Mouse (Mus musculus) lung, embryonic 16.5 days (tissue): ENCODE measurements around the gene Mtmr14. TPM values are rescaled to one million over a fixed set of nuclear protein-coding genes. Genes with fewer than 3 reads are reported as not detected.
A peak's percentile ranks its signal among the peaks of the same experiment; 100 is the strongest.

Experiments
- ATAC-seq: fragments of 200-750 bp; cut with Nextera tagmentation; 2 replicates; pipeline ENCODE4 v1.8.0; 2017; ENCODE audit warnings: low read depth, mild to moderate bottlenecking, moderate library complexity
- H3K27ac ChIP-seq: fragments of 300-500 bp; sonication (generic); 2 replicates; pipeline ENCODE4 v1.5.1; 2014; ENCODE audit warnings: mild to moderate bottlenecking, control low read depth, low read length
- H3K27me3 ChIP-seq: fragments of 300-500 bp; sonication (generic); 2 replicates; pipeline ENCODE4 v1.6.1; 2014; ENCODE audit warnings: low read depth, low read length, mixed read lengths; ENCODE audit not compliant: control insufficient read depth, insufficient read depth
- H3K36me3 ChIP-seq: fragments of 300-500 bp; sonication (generic); 2 replicates; pipeline ENCODE4 v1.6.1; 2014; ENCODE audit warnings: low read length; ENCODE audit not compliant: control insufficient read depth, insufficient read depth
- H3K4me1 ChIP-seq: fragments of 300-500 bp; sonication (generic); replicated peaks from 2 replicates; pipeline ENCODE4 v1.6.1; 2014; ENCODE audit warnings: low read length, mixed read lengths; ENCODE audit not compliant: control insufficient read depth, insufficient read depth
- H3K4me2 ChIP-seq: fragments of 300-500 bp; sonication (generic); 2 replicates; pipeline ENCODE4 v1.6.1; 2014; ENCODE audit warnings: low read depth, low read length, control low read depth
- H3K4me3 ChIP-seq: fragments of 300-500 bp; sonication (generic); 2 replicates; pipeline ENCODE4 v1.5.1; 2014; ENCODE audit warnings: mild to moderate bottlenecking, low read length, control low read depth
- H3K9ac ChIP-seq: fragments of 300-500 bp; sonication (generic); 2 replicates; pipeline ENCODE4 v1.6.1; 2014; ENCODE audit warnings: low read length, control low read depth
- H3K9me3 ChIP-seq: fragments of 300-500 bp; sonication (generic); 2 replicates; pipeline ENCODE4 v1.6.1; 2016; ENCODE audit warnings: low read length; ENCODE audit not compliant: control insufficient read depth
- WGBS: fragments of 180-500 bp; shearing (Covaris S2); extraction: QIAGEN DNeasy Blood & Tissue Kit; methylation state at CpG from one replicate; pipeline ENCODE4 v1.1.7; 2014; 5-methylcytosine and 5-hydroxymethylcytosine counted together
- polyA plus RNA-seq: library from polyadenylated mRNA; unstranded; fragments of >200 nt; fragmentation: Nextera tagmentation; extraction: Ambion mirVana; gene quantifications from 2 replicates; pipeline ENCODE4 v1.2.1, GENCODE M21; 2015

Gene Mtmr14
- polyA plus RNA-seq, 1 experiment from 2014 or later, result 36.5 TPM

- no peak overlapping the region for H3K4me3 ChIP-seq
- peaks cover 43% of the 10 kb centered on the region for H3K36me3 ChIP-seq
- H3K4me1 ChIP-seq, result no peaks in the 10 kb centered on the region
- H3K9me3 ChIP-seq, result no peaks in the 10 kb centered on the region
- WGBS, result 80% methylated on average over 7 of the region's 7 CpGs
- H3K27me3 ChIP-seq, result no peaks in the 10 kb centered on the region
- H3K9ac ChIP-seq, result no peak overlapping the region
- H3K27ac ChIP-seq, result no peak overlapping the region
- H3K4me2 ChIP-seq, result no peak overlapping the region
- ATAC-seq, result no peak
Observed at GRCm38 (mm10) chr6:113266996-113267655, 29.5 kb downstream of the Mtmr14 start.

- Histone ChIP-seq H3K27ac (no peak overlapping the region), H3K4me3 (no peak overlapping the region), H3K36me3 (peaks cover 38% of the 10 kb centered on the region), H3K27me3 (no peaks in the 10 kb centered on the region), H3K9me3 (no peaks in the 10 kb centered on the region), H3K4me2 (no peak overlapping the region), H3K9ac (no peak overlapping the region), H3K4me1 (no peaks in the 10 kb centered on the region)
- whole genome bisulfite sequencing, result 97% methylated on average over 1 of the region's 1 CpGs
- no peak for ATAC-seq
Observed at GRCm38 (mm10) chr6:113267988-113268387, 30.3 kb downstream of the Mtmr14 start.

- peaks cover 30% of the 10 kb centered on the region for H3K36me3 ChIP-seq
- 79% methylated on average over 3 of the region's 3 CpGs for WGBS
- H3K4me3 ChIP-seq, result no peak overlapping the region
- H3K9me3 ChIP-seq, result no peaks in the 10 kb centered on the region
- no peak for ATAC-seq
- H3K4me2 ChIP-seq, result no peak overlapping the region
- no peaks in the 10 kb centered on the region for H3K4me1 ChIP-seq
- H3K27ac ChIP-seq, result no peak overlapping the region
- H3K9ac ChIP-seq, result no peak overlapping the region
- H3K27me3 ChIP-seq, result no peaks in the 10 kb centered on the region
Observed at GRCm38 (mm10) chr6:113272365-113272764, 34.7 kb downstream of the Mtmr14 start.

- no peak for ATAC-seq
- Histone ChIP-seq H3K4me3 (no peak overlapping the region), H3K27me3 (peaks cover 4% of the 10 kb centered on the region), H3K27ac (no peak overlapping the region), H3K36me3 (peaks cover 11% of the 10 kb centered on the region), H3K9me3 (no peaks in the 10 kb centered on the region), H3K9ac (no peak overlapping the region), H3K4me2 (no peak overlapping the region), H3K4me1 (no peaks in the 10 kb centered on the region)
- 56% methylated on average over 4 of the region's 4 CpGs for WGBS
Observed at GRCm38 (mm10) chr6:113276846-113277245, 39.2 kb downstream of the Mtmr14 start.

GRCm38 (mm10) chr6:113281676-113282075 lies 44.0 kb downstream of the Mtmr14 start:
- peaks cover 5% of the 10 kb centered on the region; the same call in 1 of the 2 replicates for H3K4me1 ChIP-seq
- H3K4me3 ChIP-seq, result no peak overlapping the region
- no peak overlapping the region for H3K4me2 ChIP-seq
- H3K9ac ChIP-seq, result no peak overlapping the region
- peaks cover 29% of the 10 kb centered on the region for H3K27me3 ChIP-seq
- no peaks in the 10 kb centered on the region for H3K9me3 ChIP-seq
- WGBS, result 54% methylated on average over 6 of the region's 6 CpGs
- H3K27ac ChIP-seq, result no peak overlapping the region
- no peak for ATAC-seq
- H3K36me3 ChIP-seq, result peaks cover 3% of the 10 kb centered on the region; the same call in 1 of the 2 replicates

GRCm38 (mm10) chr6:113282101-113282802 lies 44.6 kb downstream of the Mtmr14 start, which contains the start of gene Cpne9:
Cpne9 (plus strand) TSS chr6:113282307.
- Histone ChIP-seq H3K4me3 (peak within 1 kb of the TSS; percentile 17), H3K36me3 (peaks cover 3% of the 10 kb centered on the region; the same call in 1 of the 2 replicates), H3K4me2 (peak within 1 kb of the TSS; percentile 38), H3K9ac (no peak within 1 kb of the TSS), H3K27me3 (peaks cover 29% of the 10 kb centered on the region), H3K27ac (no peak within 1 kb of the TSS), H3K4me1 (peaks cover 5% of the 10 kb centered on the region; the same call in 1 of the 2 replicates), H3K9me3 (no peaks in the 10 kb centered on the region)
- ATAC-seq, result peak; percentile 66; the same call in 1 of the 2 replicates
- 3% methylated on average over 36 of the region's 37 CpGs for WGBS

- peaks cover 5% of the 10 kb centered on the region; the same call in 1 of the 2 replicates for H3K4me1 ChIP-seq
- H3K4me3 ChIP-seq, result peak overlapping the region; percentile 17
- no peaks in the 10 kb centered on the region for H3K9me3 ChIP-seq
- 2% methylated on average over 22 of the region's 22 CpGs for WGBS
- peaks cover 29% of the 10 kb centered on the region for H3K27me3 ChIP-seq
- peak overlapping the region; percentile 38 for H3K4me2 ChIP-seq
- no peak for ATAC-seq
- H3K36me3 ChIP-seq, result no peaks in the 10 kb centered on the region
- H3K9ac ChIP-seq, result no peak overlapping the region
- H3K27ac ChIP-seq, result no peak overlapping the region
Observed at GRCm38 (mm10) chr6:113282969-113283368, 45.3 kb downstream of the Mtmr14 start.

- no peak overlapping the region for H3K9ac ChIP-seq
- ATAC-seq, result peak; percentile 34; the same call in 1 of the 2 replicates
- WGBS, result 10% methylated on average over 4 of the region's 6 CpGs
- no peaks in the 10 kb centered on the region for H3K9me3 ChIP-seq
- H3K27ac ChIP-seq, result no peak overlapping the region
- peak overlapping the region; percentile 38 for H3K4me2 ChIP-seq
- no peaks in the 10 kb centered on the region for H3K36me3 ChIP-seq
- peaks cover 29% of the 10 kb centered on the region for H3K27me3 ChIP-seq
- H3K4me1 ChIP-seq, result peaks cover 5% of the 10 kb centered on the region; the same call in 1 of the 2 replicates
- H3K4me3 ChIP-seq, result peak overlapping the region; percentile 17
Observed at GRCm38 (mm10) chr6:113283500-113283899, 45.9 kb downstream of the Mtmr14 start.

- H3K4me3 ChIP-seq, result no peak overlapping the region
- H3K9ac ChIP-seq, result no peak overlapping the region
- H3K9me3 ChIP-seq, result no peaks in the 10 kb centered on the region
- 66% methylated on average over 3 of the region's 3 CpGs for WGBS
- no peak for ATAC-seq
- no peaks in the 10 kb centered on the region for H3K36me3 ChIP-seq
- peaks cover 29% of the 10 kb centered on the region for H3K27me3 ChIP-seq
- no peak overlapping the region for H3K27ac ChIP-seq
- H3K4me2 ChIP-seq, result no peak overlapping the region
- H3K4me1 ChIP-seq, result peaks cover 5% of the 10 kb centered on the region; the same call in 1 of the 2 replicates
Observed at GRCm38 (mm10) chr6:113284931-113285330, 47.3 kb downstream of the Mtmr14 start.
